Mouse (Mus musculus) liver, embryonic 16.5 days (tissue): ENCODE results near the gene Slc25a41. TPM values are rescaled to one million over a fixed set of nuclear protein-coding genes. Genes with fewer than 3 reads are reported as not detected.

ENCODE experiments used
- ATAC-seq: fragments of 200-750 bp; cut with Nextera tagmentation; 2 replicates; pipeline ENCODE4 v1.8.0; 2017; ENCODE audit warnings: low read depth, mild to moderate bottlenecking, moderate number of reproducible peaks, moderate library complexity
- H3K27ac ChIP-seq: fragments of 300-500 bp; sonication (generic); 2 replicates; pipeline ENCODE4 v1.5.1; 2014; ENCODE audit warnings: mild to moderate bottlenecking, low read length
- H3K27me3 ChIP-seq: fragments of 300-500 bp; sonication (generic); 2 replicates; pipeline ENCODE4 v1.6.1; 2014; ENCODE audit warnings: low read depth, low read length, mixed read lengths; ENCODE audit not compliant: control insufficient read depth, insufficient read depth
- H3K36me3 ChIP-seq: fragments of 300-500 bp; sonication (generic); 2 replicates; pipeline ENCODE4 v1.6.1; 2014; ENCODE audit warnings: mild to moderate bottlenecking; ENCODE audit not compliant: control insufficient read depth, insufficient read depth
- H3K4me1 ChIP-seq: fragments of 300-500 bp; sonication (generic); 2 replicates; pipeline ENCODE4 v1.6.1; 2014; ENCODE audit warnings: low read depth, low read length, mixed read lengths; ENCODE audit not compliant: control insufficient read depth
- H3K4me2 ChIP-seq: fragments of 300-500 bp; sonication (generic); 2 replicates; pipeline ENCODE4 v1.6.1; 2014; ENCODE audit warnings: low read depth, low read length, mixed read lengths
- H3K4me3 ChIP-seq: fragments of 300-500 bp; sonication (generic); 2 replicates; pipeline ENCODE4 v1.5.1; 2014; ENCODE audit warnings: low read depth, mild to moderate bottlenecking, low read length
- H3K9ac ChIP-seq: fragments of 300-500 bp; sonication (generic); 2 replicates; pipeline ENCODE4 v1.6.1; 2014; ENCODE audit warnings: low read depth, low read length
- H3K9me3 ChIP-seq: fragments of 300-500 bp; sonication (generic); replicated peaks from 2 replicates; pipeline ENCODE4 v1.6.1; 2016; ENCODE audit warnings: low read length; ENCODE audit not compliant: control insufficient read depth
- WGBS: fragments of 180-500 bp; shearing (Covaris S2); extraction: QIAGEN DNeasy Blood & Tissue Kit; methylation state at CpG from one replicate; pipeline ENCODE4 v1.1.7; 2014; ENCODE audit not compliant: insufficient replicate concordance; 5-methylcytosine and 5-hydroxymethylcytosine counted together
- polyA plus RNA-seq: library from polyadenylated mRNA; unstranded; fragments of >200 nt; fragmentation: Nextera tagmentation; extraction: Ambion mirVana; gene quantifications from 2 replicates; pipeline ENCODE4 v1.2.1, GENCODE M21; 2015

Gene Slc25a41
- polyA plus RNA-seq, 1 experiment from 2014 or later: not detected

DNA sequence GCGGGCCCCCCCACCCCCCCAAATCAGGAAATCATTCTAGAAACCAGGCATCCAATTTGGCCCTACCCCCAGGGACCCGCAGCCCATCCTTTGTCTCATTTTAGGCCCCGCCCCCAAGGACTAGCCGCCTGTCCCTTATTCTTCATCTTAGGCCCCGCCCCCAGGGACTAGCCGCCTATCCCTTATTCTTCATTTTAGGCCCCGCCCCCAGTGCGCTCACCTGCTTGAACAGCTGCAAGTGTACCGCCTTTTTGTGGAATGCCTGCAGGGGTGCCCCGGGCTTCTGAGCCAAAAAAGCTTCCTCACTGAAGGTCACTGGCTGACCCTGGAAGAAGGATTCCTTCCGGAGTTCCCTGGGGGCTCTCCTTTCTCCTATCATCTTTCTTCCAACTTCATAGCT, 29.2 kb upstream of the Slc25a41 start:
- no peak for ATAC-seq
- Histone ChIP-seq H3K4me2 (no peak overlapping the region), H3K4me1 (peaks cover 5% of the 10 kb centered on the region; the same call in 1 of the 2 replicates), H3K27ac (no peak overlapping the region), H3K27me3 (no peaks in the 10 kb centered on the region), H3K36me3 (no peaks in the 10 kb centered on the region), H3K9me3 (no peaks in the 10 kb centered on the region), H3K9ac (no peak overlapping the region), H3K4me3 (no peak overlapping the region)
- WGBS: 22% methylated on average over 11 of the region's 11 CpGs

DNA sequence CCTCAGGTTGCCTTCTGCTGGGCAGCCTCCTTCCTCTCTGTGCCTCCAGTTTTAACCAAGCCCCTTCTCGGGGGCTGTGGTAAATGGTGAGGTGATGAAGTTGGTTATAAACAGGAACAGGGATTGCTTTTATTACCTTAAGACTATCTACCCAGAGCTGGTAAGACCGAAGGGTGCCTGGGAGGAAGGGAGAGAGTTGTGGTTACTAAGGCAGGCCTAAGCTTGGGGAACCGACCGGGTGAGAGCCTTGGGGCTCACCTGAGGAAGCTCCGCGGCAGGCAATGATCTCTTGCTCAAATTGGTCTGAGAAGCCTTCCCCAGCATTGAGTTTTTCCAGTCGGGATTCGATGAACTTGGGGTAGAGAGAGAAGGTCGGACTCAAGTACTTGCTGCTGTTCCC, 28.8 kb upstream of the Slc25a41 start:
- ATAC-seq: no peak
- no peaks in the 10 kb centered on the region for H3K36me3 ChIP-seq
- H3K27ac ChIP-seq: no peak overlapping the region
- WGBS: 19% methylated on average over 9 of the region's 9 CpGs
- no peak overlapping the region for H3K9ac ChIP-seq
- no peak overlapping the region for H3K4me3 ChIP-seq
- H3K4me2 ChIP-seq: no peak overlapping the region
- H3K9me3 ChIP-seq: no peaks in the 10 kb centered on the region
- peaks cover 5% of the 10 kb centered on the region; the same call in 1 of the 2 replicates for H3K4me1 ChIP-seq
- H3K27me3 ChIP-seq: no peaks in the 10 kb centered on the region

DNA sequence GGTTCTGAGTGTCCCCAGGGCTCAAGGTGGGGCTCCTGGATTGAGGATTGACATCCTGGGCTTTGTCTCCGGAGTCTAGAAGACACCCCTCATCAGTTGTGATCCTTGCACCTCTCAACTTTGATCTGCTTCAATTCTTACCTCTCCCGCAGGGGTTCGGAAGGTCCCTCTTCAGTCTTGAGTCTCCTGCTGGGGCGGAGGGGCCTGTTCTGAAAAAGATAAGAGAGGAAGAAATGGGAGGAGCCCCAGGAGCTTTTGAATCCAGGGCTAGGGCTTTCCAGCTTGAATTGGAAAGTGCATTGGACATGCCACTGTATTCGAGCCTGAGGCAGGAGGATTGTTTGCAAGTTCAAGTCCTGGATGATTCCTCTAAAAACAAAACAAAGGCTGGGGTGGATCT, 25.5 kb upstream of the Slc25a41 start:
- Histone ChIP-seq H3K9ac (no peak overlapping the region), H3K4me1 (peaks cover 7% of the 10 kb centered on the region; the same call in 1 of the 2 replicates), H3K4me3 (no peak overlapping the region), H3K27ac (no peak overlapping the region), H3K27me3 (peaks cover 17% of the 10 kb centered on the region), H3K9me3 (no peaks in the 10 kb centered on the region), H3K4me2 (no peak overlapping the region), H3K36me3 (no peaks in the 10 kb centered on the region)
- 22% methylated on average over 5 of the region's 5 CpGs for WGBS
- no peak for ATAC-seq

- H3K27me3 ChIP-seq: peaks cover 45% of the 10 kb centered on the region
- H3K36me3 ChIP-seq: no peaks in the 10 kb centered on the region
- ATAC-seq: no peak
- peaks cover 24% of the 10 kb centered on the region for H3K4me1 ChIP-seq
- H3K9ac ChIP-seq: no peak overlapping the region; the same call in 1 of the 2 replicates
- no peaks in the 10 kb centered on the region for H3K9me3 ChIP-seq
- 27% methylated on average over 8 of the region's 8 CpGs for WGBS
- peak overlapping the region; percentile 57 for H3K4me3 ChIP-seq
- no peak overlapping the region for H3K27ac ChIP-seq
- peak overlapping the region; percentile 36; the same call in 1 of the 2 replicates for H3K4me2 ChIP-seq
Measured at GRCm38 (mm10) chr17:57063031-57063430, 21.6 kb upstream of the Slc25a41 start.

GRCm38 (mm10) chr17:57062548-57062947, 21.1 kb upstream of the Slc25a41 start:
- Histone ChIP-seq H3K4me1 (peaks cover 24% of the 10 kb centered on the region), H3K36me3 (no peaks in the 10 kb centered on the region), H3K9me3 (no peaks in the 10 kb centered on the region), H3K27ac (peak overlapping the region; percentile 48; the same call in 1 of the 2 replicates), H3K27me3 (peaks cover 45% of the 10 kb centered on the region), H3K4me3 (peak overlapping the region; percentile 57), H3K4me2 (peak overlapping the region; percentile 51), H3K9ac (peak overlapping the region; percentile 50)
- WGBS: 2% methylated on average over 22 of the region's 22 CpGs
- no peak for ATAC-seq

GRCm38 (mm10) chr17:57062011-57062521, 20.6 kb upstream of the Slc25a41 start:
- Histone ChIP-seq H3K27me3 (peaks cover 45% of the 10 kb centered on the region), H3K9me3 (no peaks in the 10 kb centered on the region), H3K36me3 (no peaks in the 10 kb centered on the region), H3K4me1 (peaks cover 24% of the 10 kb centered on the region), H3K9ac (no peak overlapping the region; the same call in 1 of the 2 replicates), H3K4me3 (peak overlapping the region; percentile 57), H3K4me2 (peak overlapping the region; percentile 51), H3K27ac (peak overlapping the region; percentile 48; the same call in 1 of the 2 replicates)
- peak; percentile 12 for ATAC-seq
- WGBS: 1% methylated on average over 39 of the region's 39 CpGs

DNA sequence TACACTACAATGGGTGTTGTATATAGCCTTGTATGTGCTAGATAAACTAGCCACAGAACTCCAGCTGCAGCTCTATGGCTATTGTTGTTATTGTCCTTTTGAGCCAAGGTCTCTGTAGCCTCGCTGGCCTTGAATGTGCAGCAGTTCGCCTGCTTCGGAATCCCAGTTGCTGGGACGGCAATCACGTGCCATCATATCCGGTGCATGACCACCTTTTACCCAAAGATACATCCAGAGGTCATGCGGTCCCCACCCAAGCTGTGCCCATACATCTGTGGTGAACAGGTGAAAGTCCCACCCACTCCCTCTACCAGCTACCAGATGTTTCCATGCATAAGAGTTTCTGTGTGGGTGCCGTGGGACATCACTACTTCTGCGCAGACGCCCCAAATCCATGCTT, 19.6 kb upstream of the Slc25a41 start:
- WGBS: 43% methylated on average over 10 of the region's 10 CpGs
- Histone ChIP-seq H3K9me3 (no peaks in the 10 kb centered on the region), H3K4me2 (peak overlapping the region; percentile 90), H3K4me3 (no peak overlapping the region), H3K4me1 (peaks cover 19% of the 10 kb centered on the region), H3K27ac (no peak overlapping the region), H3K27me3 (peaks cover 45% of the 10 kb centered on the region), H3K9ac (no peak overlapping the region), H3K36me3 (no peaks in the 10 kb centered on the region)
- no peak for ATAC-seq

DNA sequence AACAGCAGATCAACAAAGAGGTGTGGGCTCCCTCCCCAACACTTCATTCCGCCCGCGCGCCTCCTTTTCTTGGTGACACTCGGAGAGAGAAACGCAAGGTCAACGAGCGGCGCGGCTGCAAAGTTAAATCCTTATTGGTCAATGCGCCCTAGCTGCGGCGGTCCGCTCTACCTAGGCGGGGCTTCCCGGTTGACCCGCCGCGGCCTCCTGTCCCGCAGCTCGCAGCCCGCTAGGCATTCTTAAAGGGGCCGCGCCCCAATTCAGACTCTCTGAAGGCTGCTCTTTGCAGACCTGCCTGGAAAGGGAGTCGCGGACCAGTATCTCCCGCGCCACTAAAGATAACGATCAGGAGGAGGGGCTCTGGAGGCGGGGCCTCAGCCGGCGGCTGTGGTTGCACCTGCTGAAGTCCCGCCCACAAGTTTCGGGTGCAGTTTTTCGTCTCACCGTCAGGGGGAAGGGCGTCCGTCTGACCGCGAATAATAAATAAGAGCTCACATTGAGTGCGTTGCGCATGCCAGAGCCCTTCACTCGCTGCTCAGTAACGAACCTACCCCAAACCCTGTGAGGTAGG, 18.9 kb upstream of the Slc25a41 start:
- Histone ChIP-seq H3K27me3 (peaks cover 45% of the 10 kb centered on the region), H3K4me3 (peak overlapping the region; percentile 65), H3K9ac (peak overlapping the region; percentile 63), H3K4me2 (peak overlapping the region; percentile 90), H3K36me3 (no peaks in the 10 kb centered on the region), H3K9me3 (no peaks in the 10 kb centered on the region), H3K27ac (peak overlapping the region; percentile 75), H3K4me1 (peaks cover 19% of the 10 kb centered on the region)
- ATAC-seq: peak; percentile 81
- under 1% methylated on average over 44 of the region's 44 CpGs for WGBS

DNA sequence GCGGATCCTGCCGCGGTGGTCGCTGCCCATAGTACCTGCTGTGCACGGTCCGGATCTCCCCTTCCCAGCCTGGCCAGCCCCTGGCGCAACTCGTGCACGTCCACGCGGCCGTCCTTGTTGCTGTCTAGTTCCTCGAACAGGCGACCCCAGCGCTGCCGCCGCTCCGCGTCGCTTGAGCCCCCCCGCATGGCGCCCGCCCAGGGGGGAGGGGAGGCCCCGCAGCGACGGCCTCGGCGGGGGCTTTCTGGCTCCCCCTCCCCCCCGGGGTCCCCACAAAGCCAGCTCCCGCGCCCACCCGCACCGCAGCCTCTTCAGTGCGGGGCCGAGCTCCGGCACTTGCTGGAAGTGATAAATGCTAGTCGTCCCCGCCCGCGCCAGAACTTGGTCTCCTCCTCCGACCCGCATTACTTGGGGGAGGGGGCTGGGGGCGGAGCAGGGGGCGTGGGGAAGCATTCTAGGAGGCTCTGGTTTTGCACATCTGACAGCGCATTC, 18.1 kb upstream of the Slc25a41 start, which contains the start of gene Slc25a23:
Gene Slc25a23 (minus strand): TSS at position 378 of the 492 bp plus-strand sequence.
- Histone ChIP-seq H3K9ac (peak within 1 kb of the TSS; percentile 63), H3K36me3 (no peaks in the 10 kb centered on the region), H3K9me3 (no peaks in the 10 kb centered on the region), H3K4me1 (peaks cover 19% of the 10 kb centered on the region), H3K4me2 (peak within 1 kb of the TSS; percentile 90), H3K4me3 (peak within 1 kb of the TSS; percentile 65), H3K27me3 (peaks cover 45% of the 10 kb centered on the region), H3K27ac (peak within 1 kb of the TSS; percentile 75)
- under 1% methylated on average over 39 of the region's 45 CpGs for WGBS
- ATAC-seq: peak; percentile 33
